ENCODE assay signal across 24 mouse cellular contexts in genomic region chr3:41598412-41598811, GRCm38 (mm10). TPM values are rescaled to one million over a fixed set of nuclear protein-coding genes. Genes with fewer than 3 reads are reported as not detected.
DNase-seq lines count a peak whose midpoint lies in the region; ATAC-seq and TF ChIP-seq lines count a peak whose summit lies in the region.
"Had no signal": no experiment of that assay in that cellular context is flagged by ENCODE, and none has a peak within 500 bp of the region (broad histone marks: within the 10 kb centered on the region; RNA-seq: fewer than 3 reads in every experiment).

No protein-coding gene starts in this region.

- peak in 1 of 2 experiments; percentile 33 for DNase-seq in heart, adult 2 months
- no peak for DNase-seq in heart, embryonic 10.5 days (ENCODE audit: low spot score)
- DNase-seq in lung, postnatal 36 days, result peak; percentile 43
- no peak for DNase-seq in lung, postnatal 25 days (ENCODE audit: low spot score)
- peak; percentile 37 for DNase-seq in adrenal gland, postnatal 25 days
- DNase-seq in embryonic facial prominence, embryonic 10.5 days (ENCODE audit: low spot score), result peak; percentile 5
- DNase-seq: cerebellum, adult 11-12 months; gastrocnemius, adult 2 months; kidney, adult 9 months; kidney, postnatal 25 days; layer of hippocampus, postnatal 36 days; lung, adult 2 months; lung, postnatal 4 days; thymus, adult 18-20 months; thymus, postnatal 4 days had no signal

- intact Hi-C loops in heart, adult 2 months (cut with DNase I), result no loop called here

- no peak for TF ChIP-seq EP300 in heart, adult 2 months (IDR thresholded peaks at IDR 0.05; ENCODE audit: insufficient read depth, low read depth, low read length)

- no peak overlapping the region for H3K9ac ChIP-seq in heart, adult 2 months (ENCODE audit: low read depth, low read length)
- H3K9ac ChIP-seq: heart, embryonic 12.5 days; hindbrain, embryonic 15.5 days; liver, embryonic 12.5 days; midbrain, embryonic 15.5 days; neural tube, embryonic 13.5 days had no signal

- H3K4me3 ChIP-seq in heart, adult 2 months, result no peak overlapping the region
- no peak overlapping the region for H3K4me3 ChIP-seq in heart, embryonic 10.5 days
- no peak overlapping the region for H3K4me3 ChIP-seq in embryonic facial prominence, embryonic 10.5 days
- H3K4me3 ChIP-seq: forebrain, embryonic 10.5 days; gastrocnemius, adult 2 months; heart, embryonic 12.5 days; hindbrain, embryonic 15.5 days; layer of hippocampus, adult 2 months; liver, embryonic 12.5 days; midbrain, embryonic 15.5 days; myocyte; neural tube, embryonic 13.5 days had no signal

- H3K79me2 ChIP-seq in heart, adult 2 months (replicated peaks; ENCODE audit: control insufficient read depth, insufficient read depth, low read length), result no peaks in the 10 kb centered on the region

- WGBS in heart, adult 2 months, result 71% methylated on average over 9 of the region's 9 CpGs
- 69% methylated on average over 9 of the region's 9 CpGs for WGBS in heart, embryonic 10.5 days
- WGBS in embryonic facial prominence, embryonic 10.5 days, result 86% methylated on average over 9 of the region's 9 CpGs

- H3K4me1 ChIP-seq in heart, adult 2 months (ENCODE audit: control insufficient read depth, insufficient read depth, low read length), result peaks cover 9% of the 10 kb centered on the region
- H3K4me1 ChIP-seq in heart, embryonic 10.5 days, result peaks cover 23% of the 10 kb centered on the region
- H3K4me1 ChIP-seq in embryonic facial prominence, embryonic 10.5 days, result peaks cover 5% of the 10 kb centered on the region

- no peaks in the 10 kb centered on the region for H3K27me3 ChIP-seq in heart, adult 2 months (ENCODE audit: control insufficient read depth, insufficient read depth, low read length)
- no peaks in the 10 kb centered on the region for H3K27me3 ChIP-seq in heart, embryonic 10.5 days (ENCODE audit: insufficient read depth, poor library complexity, severe bottlenecking)
- H3K27me3 ChIP-seq in embryonic facial prominence, embryonic 10.5 days (replicated peaks; ENCODE audit: low read depth, poor library complexity, severe bottlenecking), result no peaks in the 10 kb centered on the region
- H3K27me3 ChIP-seq: heart, embryonic 12.5 days; hindbrain, embryonic 15.5 days; liver, embryonic 12.5 days; midbrain, embryonic 15.5 days; neural tube, embryonic 13.5 days had no signal

- H3K9me3 ChIP-seq in heart, embryonic 10.5 days, result no peaks in the 10 kb centered on the region
- no peaks in the 10 kb centered on the region for H3K9me3 ChIP-seq in embryonic facial prominence, embryonic 10.5 days
- H3K9me3 ChIP-seq: forebrain, embryonic 10.5 days; heart, embryonic 12.5 days; hindbrain, embryonic 15.5 days; liver, embryonic 12.5 days; midbrain, embryonic 15.5 days; neural tube, embryonic 13.5 days had no signal

- no peak for TF ChIP-seq POLR2A in heart, adult 2 months (IDR thresholded peaks at IDR 0.05; ENCODE audit: insufficient read depth, low read depth, low read length)

- TF ChIP-seq CTCF in heart, adult 2 months (IDR thresholded peaks at IDR 0.05), result no peak

- ATAC-seq in granulocyte monocyte progenitor cell, adult 5-6 weeks (replicated peaks; ENCODE audit: poor library complexity, severe bottlenecking), result no peak
- ATAC-seq: liver, embryonic 12.5 days; midbrain, embryonic 15.5 days had no signal

- peak overlapping the region; percentile 74; the same call in 1 of the 2 replicates for H3K27ac ChIP-seq in heart, adult 2 months
- no peak overlapping the region for H3K27ac ChIP-seq in heart, embryonic 10.5 days
- no peak overlapping the region for H3K27ac ChIP-seq in embryonic facial prominence, embryonic 10.5 days (replicated peaks)
- H3K27ac ChIP-seq: gastrocnemius, adult 2 months; hindbrain, embryonic 15.5 days; layer of hippocampus, adult 2 months; liver, embryonic 12.5 days; midbrain, embryonic 15.5 days; neural tube, embryonic 13.5 days had no signal

- H3K36me3 ChIP-seq in heart, adult 2 months (ENCODE audit: control insufficient read depth, insufficient read depth, low read length), result peaks cover 5% of the 10 kb centered on the region
- peaks cover 62% of the 10 kb centered on the region for H3K36me3 ChIP-seq in heart, embryonic 10.5 days
- H3K36me3 ChIP-seq in embryonic facial prominence, embryonic 10.5 days (replicated peaks), result peaks cover 83% of the 10 kb centered on the region

RNA-seq across cellular contexts. Expression of gene Jade1, which starts 42.9 kb away (rescaled TPM):
- total RNA-seq in heart, adult 2 months (2021), result 10 to 100 TPM; 28.5 to 38.6 TPM
- polyA plus RNA-seq in heart, adult 2 months (2012; rRNA removed), result 10.1 and 24.0 TPM in 2 replicates
- 13.1 and 17.8 TPM in 2 replicates for polyA plus RNA-seq in heart, embryonic 10.5 days (2016; fragmentation: Nextera tagmentation; extraction: Ambion mirVana)
- 50.1 and 56.5 TPM in 2 replicates for total RNA-seq in adrenal gland, postnatal 25 days (2021)
- polyA plus RNA-seq in embryonic facial prominence, embryonic 10.5 days (2016; fragmentation: Nextera tagmentation; extraction: Ambion mirVana), result 15.5 and 18.8 TPM in 2 replicates
- total RNA-seq in granulocyte monocyte progenitor cell, adult 5-6 weeks (2014; fragmentation: Nextera tagmentation), result 32.6 and 53.3 TPM in 2 replicates
- 38.8 and 72.7 TPM in 2 replicates for total RNA-seq in granulocyte monocyte progenitor cell, adult 5-6 weeks (2017)

Comparison
In these comparisons a context has a peak if more than half of its experiments do, and no peak if none do; other contexts are left out.
1. DNase-seq: peak in lung, postnatal 36 days (single experiment), adrenal gland, postnatal 25 days (single experiment) and embryonic facial prominence, embryonic 10.5 days (single experiment); none in heart, embryonic 10.5 days (single experiment) and lung, postnatal 25 days (single experiment).